Mouse (Mus musculus) large intestine, adult 2 months (tissue): ENCODE results near the gene Wfdc5. TPM values are rescaled to one million over a fixed set of nuclear protein-coding genes. Genes with fewer than 3 reads are reported as not detected.
"Not testable (repeated sequence)": the region's sequence is repeated elsewhere in the genome, so short reads cannot be mapped to it uniquely, and the experiment has no call there.

ENCODE experiments used
- DNase-seq: peaks from one replicate; pipeline ENCODE4 v3.0.0-alpha.2; 2012; ENCODE audit warnings: low read depth, low spot score
- WGBS: fragments of 180-500 bp; shearing (Covaris S2); methylation state at CpG from one replicate; pipeline ENCODE4 v1.1.7; 2018; 5-methylcytosine and 5-hydroxymethylcytosine counted together
- polyA plus RNA-seq: library from polyadenylated mRNA; depleted of rRNA; stranded (reverse); fragments of >200 nt; gene quantifications from 2 replicates; pipeline ENCODE4 v1.2.3, GENCODE M21; 2012; rRNA removed

The Wfdc5 gene
- not detected in 2 replicates for polyA plus RNA-seq

DNA sequence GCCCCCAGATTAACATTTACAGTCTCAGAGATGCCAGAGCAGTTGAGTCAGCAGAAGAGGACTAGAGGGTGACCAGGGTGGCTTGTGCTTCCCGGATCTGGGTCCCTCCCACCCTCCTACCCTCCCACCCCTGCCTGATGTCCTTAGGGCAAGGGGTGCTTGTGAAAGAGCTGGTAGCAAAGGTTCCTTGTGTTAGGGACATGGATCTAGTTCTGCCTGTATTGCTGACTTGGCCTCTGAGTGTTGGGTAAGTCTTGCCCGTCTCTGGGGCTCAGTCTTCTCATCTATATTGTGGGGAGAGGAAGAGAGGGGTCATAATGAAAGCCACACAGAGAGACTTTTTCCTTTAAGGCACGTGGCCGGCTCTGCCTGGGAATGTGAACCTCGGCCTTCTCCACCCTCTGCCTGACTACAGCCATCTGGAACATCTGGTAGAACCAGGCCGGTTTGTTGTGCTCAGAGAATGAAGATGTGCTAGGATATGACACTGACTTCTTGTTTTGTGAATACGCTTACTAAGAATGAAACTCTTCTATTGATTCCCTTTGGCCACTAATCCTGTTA is at the start of gene Wfdc5:
Gene Wfdc5 (minus strand): TSS at position 51 of the 564 bp plus-strand sequence.
- 60% methylated on average over 7 of the region's 7 CpGs for WGBS
- no peak for DNase-seq

DNA sequence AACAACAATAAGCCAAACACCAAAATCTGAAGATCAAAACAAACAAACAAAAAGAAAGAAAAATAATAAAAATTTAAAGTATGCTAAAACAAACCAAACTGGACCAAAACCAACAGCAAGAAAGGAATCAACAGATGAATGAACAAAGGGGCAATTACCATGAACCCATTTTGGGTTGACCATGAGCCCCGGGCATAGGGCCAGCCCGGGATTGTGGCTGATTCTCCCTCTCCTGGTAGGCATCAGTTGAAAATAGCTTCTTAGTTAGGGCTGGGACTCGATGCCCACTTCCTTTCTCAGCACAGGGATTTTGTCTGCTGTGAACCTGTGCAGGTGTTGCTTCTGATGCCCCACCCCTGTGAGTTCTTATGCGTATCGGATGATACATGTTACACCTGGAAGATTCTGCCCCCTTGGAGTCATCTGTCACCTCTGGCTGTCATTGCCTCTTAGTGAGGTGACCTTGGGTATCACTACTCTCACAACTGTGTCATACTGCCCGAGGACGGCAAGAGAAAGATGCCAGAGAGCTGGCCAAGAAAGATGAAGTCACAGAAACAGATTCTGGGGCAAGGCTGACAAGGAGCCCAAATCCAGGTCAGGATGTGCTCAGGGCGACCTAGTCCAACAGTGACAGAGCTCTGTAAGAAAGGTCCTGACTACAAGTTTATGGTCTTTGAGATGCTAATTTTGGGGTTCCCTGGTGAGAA is 46.0 kb upstream of the Wfdc5 start:
- DNase-seq = no peak
- WGBS = 78% methylated on average over 8 of the region's 8 CpGs

DNA sequence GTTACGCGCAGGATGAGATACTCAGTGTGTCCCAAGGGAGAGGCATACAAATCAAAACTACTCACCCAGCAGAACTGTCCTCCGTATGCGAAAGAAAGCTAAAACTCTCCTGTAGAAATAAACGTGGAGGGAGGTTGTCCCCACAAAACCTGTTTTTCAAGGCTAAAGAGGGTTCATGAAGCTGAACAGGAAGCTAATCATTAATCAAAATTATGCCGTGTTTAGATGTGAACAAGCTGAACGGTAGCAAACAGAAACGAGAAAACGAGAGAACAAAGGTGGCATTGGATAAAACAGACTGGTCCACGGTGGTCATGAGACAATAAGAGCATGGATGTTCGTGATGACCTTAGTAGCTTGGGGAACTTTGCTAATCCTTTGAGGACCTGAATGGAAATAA is 39.0 kb upstream of the Wfdc5 start, which contains the start of gene Wfdc15b:
Gene Wfdc15b (minus strand): TSS at position 139 of the 400 bp plus-strand sequence.
- DNase-seq = no peak
- 20% methylated on average over 11 of the region's 11 CpGs for WGBS

DNA sequence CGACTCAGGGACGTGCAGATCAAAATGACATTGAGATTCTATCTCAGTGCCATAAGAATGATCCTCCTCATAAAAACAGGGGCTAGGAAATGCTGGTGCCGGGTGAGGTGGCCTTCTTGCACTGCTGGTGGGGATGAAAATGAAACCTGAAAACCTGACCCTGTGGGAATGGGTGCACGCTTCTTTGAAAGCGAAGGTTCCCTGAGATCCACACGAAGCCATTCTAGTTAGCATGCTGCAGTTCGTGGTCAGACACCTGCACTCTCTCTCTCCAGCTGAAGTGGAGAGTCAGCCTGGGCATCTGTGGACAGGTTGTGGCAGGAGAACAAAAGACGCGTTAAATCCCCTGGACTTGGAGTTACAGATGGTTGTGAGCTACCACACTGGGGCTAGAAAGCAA is 36.8 kb upstream of the Wfdc5 start:
- DNase-seq = no peak
- WGBS = 86% methylated on average over 9 of the region's 9 CpGs

DNA sequence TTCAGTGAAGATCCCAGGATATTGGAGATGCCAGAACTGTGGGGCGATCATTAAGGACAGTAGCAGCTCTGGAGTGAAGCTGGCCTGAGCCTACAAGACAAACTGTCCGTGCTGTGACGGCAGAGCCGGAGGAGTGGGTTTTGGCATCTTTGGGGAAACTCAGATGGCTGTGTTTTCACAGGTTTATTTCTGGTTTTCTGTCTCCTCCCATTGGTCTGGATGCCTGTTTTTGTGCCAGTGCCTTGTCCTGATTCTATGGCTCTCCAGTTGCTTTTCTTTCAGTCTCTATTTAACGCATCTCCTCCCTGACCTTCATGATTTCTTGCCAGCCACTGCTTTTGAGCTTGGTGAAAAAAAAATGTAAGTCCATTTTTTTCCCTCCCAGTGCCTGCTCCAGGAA is 30.2 kb upstream of the Wfdc5 start:
- DNase-seq = no peak
- WGBS = 92% methylated on average over 5 of the region's 5 CpGs

DNA sequence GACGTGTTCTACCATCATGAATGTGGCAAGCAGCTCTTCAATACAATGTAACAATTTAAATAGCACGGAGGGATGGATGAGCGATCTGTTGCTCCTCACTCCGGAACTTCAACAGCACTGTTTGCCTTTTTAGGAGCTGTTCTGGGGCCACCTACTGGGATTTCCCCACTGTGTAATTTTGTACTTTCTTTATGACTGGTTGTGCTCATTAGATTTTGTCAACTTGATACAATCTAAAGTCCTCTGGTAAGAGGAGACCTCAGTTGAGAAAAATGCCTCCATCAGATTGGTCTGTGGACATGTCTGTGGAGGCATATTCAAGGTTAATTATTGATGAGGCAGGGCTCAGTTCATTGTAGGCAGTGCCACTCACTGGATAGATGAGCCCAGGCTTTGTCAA is 28.4 kb upstream of the Wfdc5 start:
- WGBS = 84% methylated on average over 4 of the region's 4 CpGs
- no peak for DNase-seq

DNA sequence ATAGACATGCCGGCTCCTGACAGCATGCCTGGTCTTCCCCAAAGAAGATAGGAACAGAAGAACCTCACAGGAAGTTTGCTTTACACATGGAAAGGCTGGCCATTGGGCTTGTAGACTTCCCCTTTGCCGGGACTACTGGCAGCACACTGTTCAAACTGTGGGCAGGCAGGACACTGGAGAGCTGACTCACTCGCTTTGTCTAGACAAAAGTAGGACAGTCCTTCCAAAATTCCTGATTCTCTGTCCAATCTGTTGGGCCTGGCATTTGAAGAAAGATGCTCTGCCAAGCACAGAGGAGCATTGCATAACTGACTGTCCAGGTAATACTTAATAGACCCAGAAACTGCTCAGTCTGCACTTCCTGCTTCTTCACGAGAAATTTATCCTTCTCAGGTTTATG is 24.1 kb upstream of the Wfdc5 start:
- no peak for DNase-seq
- WGBS = 44% methylated on average over 4 of the region's 4 CpGs

DNA sequence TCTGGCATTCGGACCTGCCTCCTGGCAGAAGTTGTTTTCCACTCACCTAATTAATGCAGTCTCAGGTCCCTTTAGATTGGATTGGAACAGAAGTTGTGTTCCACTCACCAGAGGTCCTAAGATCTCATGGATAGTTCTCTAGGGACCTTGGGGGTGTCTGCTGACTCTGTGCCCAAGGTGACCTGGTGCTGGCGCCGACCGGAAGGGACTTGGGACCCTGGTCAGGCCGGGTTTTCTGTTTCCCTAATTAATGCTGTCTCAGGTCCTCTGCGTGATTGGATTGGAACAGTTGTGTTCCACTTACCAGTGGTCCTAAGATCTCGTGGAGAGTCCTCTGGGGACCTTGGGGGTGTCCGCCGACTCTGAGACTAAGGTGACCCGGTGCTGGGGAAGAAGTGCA is 23.5 kb upstream of the Wfdc5 start:
- DNase-seq = not testable (repeated sequence)
- 92% methylated on average over 10 of the region's 10 CpGs for WGBS

DNA sequence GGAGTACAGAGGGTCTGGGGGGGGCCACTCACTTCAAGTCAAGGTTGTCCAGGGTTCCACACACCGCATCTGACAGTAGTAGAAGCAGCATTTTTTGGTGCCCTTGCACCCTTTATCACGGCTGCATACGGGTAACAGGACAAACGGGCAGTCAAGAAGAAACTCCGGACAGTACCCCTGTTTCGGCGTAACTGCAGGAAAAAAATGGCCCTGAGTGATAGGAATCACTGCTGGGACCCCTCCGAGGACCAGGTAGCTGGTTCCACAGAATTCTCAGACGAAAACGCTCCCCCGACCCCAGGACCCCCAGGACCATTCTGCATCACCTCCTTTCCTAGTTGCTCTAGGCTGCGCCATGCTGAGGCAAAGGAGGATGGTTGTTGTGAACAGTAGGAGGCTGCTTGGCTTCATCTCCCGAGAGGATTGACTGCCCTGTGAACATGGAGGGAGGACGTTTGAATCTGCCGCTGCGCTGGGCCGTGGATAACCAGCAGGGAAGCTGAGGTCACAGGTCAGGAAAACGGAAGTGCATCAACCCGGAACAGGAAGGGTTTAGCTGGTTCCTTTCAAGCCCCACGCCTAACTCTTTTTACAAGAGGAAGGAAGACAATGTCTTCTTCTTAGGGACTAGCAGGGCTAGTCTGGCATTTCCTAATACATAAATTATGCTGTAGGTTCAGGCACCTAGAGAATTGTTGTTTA is 17.2 kb upstream of the Wfdc5 start, which contains the start of gene Wfdc15a:
Gene Wfdc15a (minus strand): TSS at position 505 of the 702 bp plus-strand sequence.
- WGBS = 80% methylated on average over 20 of the region's 20 CpGs

DNA sequence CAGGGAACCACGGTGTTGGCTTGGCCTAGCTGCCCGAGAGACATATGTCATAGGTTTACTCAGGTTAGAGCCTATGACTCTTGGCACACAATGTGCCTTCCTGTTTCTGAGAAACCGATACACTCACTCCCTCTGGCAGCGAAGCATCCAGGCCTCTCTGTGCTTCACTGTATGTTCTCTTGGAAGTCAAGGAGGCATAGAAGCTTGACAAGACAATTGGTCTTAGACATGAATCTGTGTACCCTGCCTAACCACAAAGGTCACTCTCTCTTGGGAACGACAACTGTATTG is 14.1 kb upstream of the Wfdc5 start:
- WGBS = 67% methylated on average over 5 of the region's 5 CpGs
- DNase-seq = no peak

More for the DNA sequence above, 17.2 kb upstream of the Wfdc5 start, which contains the start of gene Wfdc15a:
- no peak for DNase-seq

DNA sequence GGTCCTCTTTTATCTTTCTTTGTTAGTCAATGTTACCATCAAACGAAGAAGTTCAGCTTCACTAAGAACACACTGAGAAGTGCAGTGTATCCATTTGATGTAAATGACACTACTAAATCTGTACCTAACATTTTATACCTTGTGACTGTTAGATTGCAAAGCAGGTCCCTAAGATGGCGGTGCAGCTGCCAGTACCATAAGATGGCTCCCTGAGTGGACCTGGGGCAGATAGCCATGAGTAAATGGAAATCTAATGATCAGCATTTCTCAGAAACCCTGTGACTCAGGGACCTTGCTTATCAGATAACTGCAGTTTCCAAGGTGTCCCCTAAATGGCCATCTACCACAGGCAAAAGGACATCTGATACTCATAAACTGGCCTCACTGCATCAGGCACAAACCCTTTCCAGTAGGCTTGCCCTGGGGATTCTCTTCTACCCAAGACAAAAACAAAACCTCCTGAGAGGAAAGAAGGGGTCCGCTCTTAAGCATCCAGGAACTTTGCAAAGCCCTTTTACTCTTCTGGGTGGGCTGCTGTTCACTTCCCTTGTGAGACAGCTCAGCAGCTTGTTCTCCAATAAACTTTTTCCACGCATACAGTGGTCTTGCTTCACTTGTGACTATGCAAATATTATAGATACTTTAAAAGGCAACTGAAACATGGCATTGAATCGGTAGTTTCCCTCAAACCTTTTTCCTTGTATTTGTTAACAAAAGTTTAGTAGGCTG is 13.6 kb upstream of the Wfdc5 start:
- 79% methylated on average over 5 of the region's 5 CpGs for WGBS
- no peak for DNase-seq

DNA sequence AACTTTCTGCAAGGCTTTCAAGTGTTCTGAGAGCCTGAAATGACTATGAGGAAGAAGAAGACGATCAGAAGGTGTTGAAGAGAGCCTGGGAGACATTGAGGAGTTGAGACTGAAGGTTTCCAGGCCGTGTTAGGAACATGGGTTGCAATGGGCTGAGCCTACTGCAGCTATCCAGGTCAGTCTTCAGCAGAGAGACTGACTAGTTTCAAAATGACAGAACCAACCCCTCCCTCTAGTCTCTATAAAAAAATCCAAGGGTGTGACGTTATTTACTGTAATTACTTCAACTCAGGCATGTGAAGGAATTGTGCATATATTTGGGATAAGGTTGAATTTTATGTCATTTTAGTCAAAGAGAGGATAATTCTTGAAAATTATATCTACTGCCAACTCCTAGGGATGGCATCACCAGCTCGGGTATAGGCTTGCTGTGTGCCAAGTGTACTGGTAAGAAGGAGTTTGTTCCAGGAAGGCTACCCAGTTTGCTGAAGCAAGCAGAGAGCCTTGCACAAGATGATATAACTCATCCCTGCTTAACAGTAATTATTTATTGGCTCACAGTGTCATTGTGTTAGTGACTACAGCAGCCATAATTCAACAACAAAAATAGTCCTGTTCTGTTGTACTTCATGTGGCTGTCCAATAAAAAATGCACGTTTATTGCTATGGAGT is 12.6 kb upstream of the Wfdc5 start:
- 45% methylated on average over 5 of the region's 5 CpGs for WGBS
- DNase-seq = no peak

DNA sequence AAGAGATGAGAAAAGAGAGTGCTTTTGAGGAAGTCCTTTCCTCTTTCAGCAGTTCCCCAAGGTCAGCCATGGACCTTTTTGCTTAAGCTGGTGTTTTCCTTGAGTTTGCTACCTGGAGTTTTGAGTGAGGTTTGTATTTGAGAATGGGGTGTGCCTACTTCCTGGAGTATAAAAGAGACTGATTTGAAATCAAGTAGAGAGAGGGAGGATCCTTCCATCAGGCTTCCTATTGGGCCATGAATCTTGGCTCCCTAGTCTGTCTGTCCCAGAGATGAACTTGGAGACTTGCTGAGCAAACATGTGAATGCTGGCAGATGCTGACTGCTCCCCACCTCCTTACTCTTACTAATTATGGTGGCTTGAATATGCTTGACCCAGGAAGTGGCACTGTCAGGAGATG is 9.7 kb upstream of the Wfdc5 start:
- no peak for DNase-seq

DNA sequence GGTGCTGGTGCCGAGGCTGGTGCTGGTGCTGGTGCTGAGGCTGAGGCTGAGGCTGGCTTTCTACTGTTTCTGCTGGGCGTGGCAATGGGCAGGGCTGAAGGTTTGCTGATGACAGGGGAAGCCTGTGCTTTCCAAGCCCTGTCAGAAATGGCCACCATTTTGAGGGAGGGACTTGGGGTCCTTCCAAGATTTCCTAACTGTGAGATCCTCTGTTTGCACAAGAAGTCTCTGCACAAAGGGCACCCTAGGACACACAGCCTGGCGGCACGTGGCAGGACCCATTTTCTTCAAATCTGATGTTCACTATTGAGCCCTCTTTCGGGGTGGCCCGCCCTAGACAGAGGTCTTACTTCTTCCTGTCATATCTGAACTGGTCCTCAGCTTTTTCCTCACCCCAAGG is 8.0 kb upstream of the Wfdc5 start, which contains the start of gene Wfdc12:
Gene Wfdc12 (minus strand): TSS at position 33 of the 400 bp plus-strand sequence.
- DNase-seq = no peak
- 65% methylated on average over 6 of the region's 6 CpGs for WGBS

DNA sequence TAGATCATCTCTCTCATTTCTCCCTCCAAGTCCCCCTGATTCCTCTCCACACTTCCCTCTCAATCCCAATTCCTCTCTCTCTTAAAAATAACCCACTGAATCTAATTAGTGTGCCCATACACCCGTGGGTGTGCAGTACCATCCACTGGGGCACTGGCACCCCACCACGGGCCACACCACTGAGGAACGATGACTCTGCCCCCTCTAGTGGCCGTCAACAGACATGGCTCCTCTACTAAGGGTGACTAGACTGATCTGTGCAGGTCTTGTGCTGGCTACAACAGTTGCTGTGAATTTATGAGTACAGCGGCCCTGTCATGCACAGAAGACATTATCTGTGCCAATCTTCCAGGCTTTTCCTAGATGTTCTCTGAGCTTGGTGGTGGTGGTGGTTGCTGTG is 6.2 kb upstream of the Wfdc5 start:
- 26% methylated on average over 5 of the region's 5 CpGs for WGBS
- DNase-seq = no peak

DNA sequence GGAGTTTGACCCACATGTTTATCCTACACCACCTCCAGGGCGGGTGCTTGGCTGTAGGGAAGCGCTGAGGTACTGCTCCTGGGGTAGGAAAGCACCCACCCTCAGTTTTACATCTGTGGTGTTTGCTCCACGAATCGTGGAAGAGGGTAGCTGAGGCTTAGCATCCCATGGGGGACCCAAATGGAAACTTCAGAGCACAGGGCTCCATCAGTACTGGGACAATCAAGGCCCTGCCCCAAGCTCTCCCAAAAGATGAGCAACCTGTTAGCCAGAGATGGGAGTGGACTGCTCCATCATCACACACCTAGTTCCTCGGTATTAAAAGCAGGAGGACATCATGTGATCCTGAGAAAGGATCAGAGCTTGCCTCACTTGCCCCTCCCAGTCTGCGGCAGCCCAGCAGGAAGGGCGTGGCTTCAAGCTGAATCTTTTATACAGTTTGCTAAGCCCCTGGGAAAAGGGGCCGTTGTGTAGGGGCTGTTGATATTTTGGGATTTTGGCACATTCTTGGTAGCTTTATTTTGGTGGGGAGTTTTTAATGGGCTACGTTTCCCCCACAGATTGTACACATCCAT is 1.7 kb upstream of the Wfdc5 start:
- no peak for DNase-seq
- 32% methylated on average over 9 of the region's 9 CpGs for WGBS

DNA sequence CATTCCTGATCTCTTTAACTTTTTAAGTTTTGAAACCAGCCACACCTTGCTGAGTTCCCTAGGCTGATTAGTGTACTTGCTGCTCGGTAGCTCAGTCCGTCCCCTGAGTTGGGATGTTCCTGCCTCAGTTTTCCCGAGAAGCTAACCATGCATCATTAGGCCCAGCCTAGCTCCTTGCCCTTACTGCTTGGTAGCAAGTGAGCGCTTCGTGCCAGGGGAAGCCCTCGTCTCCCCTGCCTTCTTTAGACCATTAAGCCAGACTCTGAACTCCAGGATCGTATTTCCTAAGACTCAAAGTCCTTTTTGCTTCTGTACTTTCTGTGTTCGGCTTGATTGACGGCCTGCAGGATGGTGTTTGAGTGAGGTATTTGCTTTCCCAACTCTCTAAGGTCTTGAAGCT is 798 bp upstream of the Wfdc5 start:
- DNase-seq = no peak
- WGBS = 62% methylated on average over 9 of the region's 9 CpGs

DNA sequence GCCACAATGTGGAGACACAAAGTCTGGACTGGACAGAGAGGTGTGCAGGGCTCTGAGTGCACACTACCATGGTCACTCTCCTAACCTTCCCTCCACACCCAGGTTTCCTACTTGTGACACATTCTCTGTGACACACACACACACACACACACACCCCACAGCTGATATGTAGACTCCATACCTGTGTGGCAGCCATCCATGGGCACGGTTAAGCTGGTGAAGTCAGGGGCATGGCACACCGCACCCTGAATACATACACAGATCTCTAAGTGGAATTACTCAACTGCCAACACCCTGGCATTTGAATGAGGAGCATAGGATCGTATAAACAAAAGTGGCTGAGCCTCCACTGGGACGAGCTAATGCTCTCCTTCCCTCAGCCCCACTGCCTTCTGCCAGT is 1.8 kb downstream of the Wfdc5 start:
- 44% methylated on average over 4 of the region's 4 CpGs for WGBS
- DNase-seq = no peak

DNA sequence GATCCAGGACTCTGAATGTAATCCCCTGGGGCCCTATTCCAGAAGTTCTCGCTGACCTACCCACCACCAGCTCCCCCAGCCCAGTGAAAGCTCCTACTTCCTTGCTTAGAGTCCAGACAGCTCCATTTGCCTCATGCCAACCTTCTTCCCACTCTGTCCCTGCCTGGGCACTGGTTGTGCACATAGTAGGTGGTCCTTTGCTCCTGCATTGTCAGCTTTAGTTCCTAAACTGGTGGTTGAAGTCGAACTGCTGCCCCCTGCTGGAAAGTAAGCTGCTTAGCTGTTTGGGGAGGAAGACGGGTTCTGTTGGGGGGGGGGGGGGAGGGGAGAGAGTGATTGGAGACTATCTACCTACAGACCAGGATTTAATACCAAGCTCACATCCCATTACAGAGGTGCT is 2.4 kb downstream of the Wfdc5 start:
- no peak for DNase-seq
- 40% methylated on average over 3 of the region's 3 CpGs for WGBS

DNA sequence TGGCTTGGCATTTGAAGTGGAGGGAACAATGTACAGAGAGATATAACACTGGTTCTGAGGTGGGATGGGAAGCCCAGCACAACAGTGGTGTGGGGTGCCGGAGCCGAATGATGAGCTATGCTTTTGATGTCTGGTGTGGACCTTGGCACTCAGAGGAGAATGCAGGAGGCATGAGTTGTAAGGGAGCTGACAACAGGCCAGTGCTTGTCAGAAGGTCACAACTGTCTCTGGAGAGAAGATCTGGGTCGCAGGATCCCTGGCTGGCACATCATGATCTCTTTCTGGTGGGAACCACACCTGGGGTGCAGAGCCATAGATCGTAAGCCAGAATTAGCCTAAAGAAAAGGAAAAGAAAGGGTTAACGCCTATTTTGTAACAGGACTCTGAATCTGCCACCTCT is 4.7 kb downstream of the Wfdc5 start:
- 85% methylated on average over 5 of the region's 5 CpGs for WGBS
- no peak for DNase-seq
